Mouse (Mus musculus) telencephalon, adult 2 months (tissue): Measurements from ENCODE around the gene Myo5c.
A peak's percentile ranks its signal among the peaks of the same experiment; 100 is the strongest.

Experiments used
- DNase-seq: peaks from one replicate; pipeline ENCODE4 v3.0.0-alpha.2; 2011; ENCODE audit warnings: low read depth, low spot score

Myo5c gene

DNA sequence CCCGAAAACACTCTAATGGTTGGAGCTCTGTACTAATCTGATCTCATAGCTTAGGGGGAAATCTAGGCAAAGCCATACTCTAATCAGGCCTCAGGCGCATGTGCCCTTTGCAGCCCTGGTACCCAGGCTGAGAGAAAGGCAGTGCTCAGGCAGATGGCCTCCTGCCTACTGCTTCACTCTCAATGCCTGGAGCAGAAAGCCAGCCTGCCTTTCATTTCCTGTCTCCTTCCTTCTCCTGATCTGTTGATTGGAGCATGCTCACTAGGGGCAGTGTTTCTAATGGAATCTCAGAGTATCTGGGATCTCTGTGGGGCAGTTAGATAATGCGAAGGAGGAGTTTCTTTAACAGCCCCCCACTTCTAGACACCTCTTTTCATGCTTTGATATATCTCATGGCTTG, 87.5 kb downstream of the Myo5c start:
- no peak for DNase-seq

DNA sequence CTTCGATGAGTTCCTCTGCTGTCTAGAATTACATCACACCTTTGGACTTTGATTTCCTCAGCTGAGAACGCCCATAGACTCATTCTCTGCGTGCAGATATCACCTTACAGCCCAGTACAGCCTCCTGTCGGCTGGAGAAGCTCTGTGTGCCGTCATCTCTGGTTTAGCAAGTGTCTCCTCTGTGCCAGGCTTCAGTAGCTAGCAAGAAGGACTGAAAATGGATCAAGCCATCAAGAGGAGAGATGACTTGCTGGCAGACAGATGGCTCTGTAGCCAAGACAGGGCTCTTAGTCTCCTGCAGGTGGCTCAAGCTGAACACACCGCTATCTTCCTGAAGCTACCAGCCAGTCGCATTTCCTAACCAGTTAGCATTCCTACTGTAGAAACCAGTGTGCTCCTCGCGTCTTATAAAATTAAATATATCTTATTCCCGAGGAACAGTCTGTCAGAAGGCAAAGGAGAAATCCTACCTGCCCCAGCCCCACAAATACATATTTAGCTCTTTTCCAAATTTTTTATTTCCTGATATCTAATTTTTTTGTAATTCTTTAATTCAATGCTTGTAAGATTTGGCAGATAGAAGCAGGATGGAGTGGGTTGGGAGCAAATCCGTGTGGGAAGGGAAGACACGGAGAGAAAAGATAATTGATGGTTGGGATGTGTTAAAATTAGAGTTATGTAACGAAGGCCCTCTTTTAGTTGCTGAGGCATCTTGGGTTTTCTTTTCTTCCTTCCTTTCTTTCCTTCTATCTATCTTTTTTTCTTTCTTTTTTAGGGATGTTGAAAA, 90.5 kb downstream of the Myo5c start:
- no peak for DNase-seq

DNA sequence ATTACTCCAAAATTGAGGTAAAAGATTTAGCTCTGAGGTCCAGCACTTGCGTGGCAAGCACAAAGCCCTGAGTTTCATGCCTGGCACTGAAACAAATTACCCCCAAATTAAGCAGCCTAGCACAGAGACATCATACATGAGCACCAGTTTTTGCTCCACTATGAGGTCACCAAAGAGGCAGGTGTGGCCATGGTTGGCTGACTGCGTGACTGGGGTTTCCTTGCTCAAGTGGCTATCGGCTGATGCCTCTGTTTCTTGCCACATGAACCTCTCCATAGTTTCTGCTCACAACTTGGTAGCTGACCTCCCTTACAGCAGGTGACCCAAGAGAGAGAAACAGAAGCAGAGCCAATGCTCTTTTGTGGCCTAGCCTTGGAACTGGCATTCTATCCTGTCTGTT, 96.2 kb downstream of the Myo5c start:
- DNase-seq = no peak

DNA sequence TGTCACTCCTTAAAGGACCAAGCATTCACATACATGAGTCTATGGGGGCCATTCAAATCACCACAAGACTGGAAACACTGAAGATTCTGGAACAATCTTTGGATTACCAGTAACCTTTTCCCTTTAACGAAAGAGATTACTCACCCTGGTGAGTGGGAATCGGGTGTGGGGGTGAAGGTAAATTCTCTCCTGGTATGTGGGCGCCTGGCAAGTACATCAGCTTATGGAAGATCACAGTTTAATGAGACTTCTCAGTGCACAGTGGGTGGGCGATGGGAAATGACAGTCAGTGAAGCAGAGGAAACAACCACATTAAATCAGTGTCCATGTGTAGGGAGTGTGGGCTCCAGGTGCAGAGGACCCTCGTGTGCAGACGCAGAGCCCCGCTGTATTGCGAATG, 99.0 kb downstream of the Myo5c start:
- no peak for DNase-seq

DNA sequence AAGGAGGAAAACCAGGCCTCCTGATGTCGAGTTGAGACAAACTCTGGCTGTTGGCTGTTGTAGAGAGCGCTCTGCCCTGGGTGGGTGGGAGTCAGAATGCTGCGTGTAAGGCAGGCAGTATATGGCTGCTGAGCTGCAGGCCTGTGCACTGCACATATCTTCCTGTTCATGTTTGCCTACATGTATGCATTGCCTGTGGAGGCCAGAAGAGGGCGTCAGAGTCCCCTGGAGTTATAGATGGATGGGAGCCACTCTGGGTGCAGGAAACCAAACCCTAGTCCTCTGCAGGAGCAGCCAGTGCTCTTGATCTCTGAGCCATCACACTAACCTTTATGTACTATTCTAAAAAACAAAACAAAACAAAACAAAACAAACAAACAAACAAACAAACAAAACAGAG, 102.6 kb downstream of the Myo5c start:
- DNase-seq = no peak

DNA sequence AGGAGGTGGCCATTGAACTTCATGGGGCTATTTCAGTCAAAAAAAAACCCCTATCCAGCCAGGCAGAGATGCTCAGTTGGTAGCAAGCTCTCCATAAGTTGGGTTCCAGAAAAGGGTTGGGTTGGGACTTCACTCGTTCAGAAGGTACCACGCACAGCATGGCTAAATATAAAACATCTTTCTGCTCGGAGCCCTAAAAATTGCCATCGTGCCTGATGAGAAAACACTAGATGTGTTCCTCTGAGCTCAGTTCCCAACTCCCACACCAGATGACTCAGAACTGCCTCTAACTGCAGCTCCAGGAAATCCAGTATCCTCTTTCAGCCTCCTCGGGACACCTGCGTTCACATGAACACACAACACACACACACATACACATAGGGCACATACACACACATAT, 106.2 kb downstream of the Myo5c start:
- peak; percentile 97 for DNase-seq

DNA sequence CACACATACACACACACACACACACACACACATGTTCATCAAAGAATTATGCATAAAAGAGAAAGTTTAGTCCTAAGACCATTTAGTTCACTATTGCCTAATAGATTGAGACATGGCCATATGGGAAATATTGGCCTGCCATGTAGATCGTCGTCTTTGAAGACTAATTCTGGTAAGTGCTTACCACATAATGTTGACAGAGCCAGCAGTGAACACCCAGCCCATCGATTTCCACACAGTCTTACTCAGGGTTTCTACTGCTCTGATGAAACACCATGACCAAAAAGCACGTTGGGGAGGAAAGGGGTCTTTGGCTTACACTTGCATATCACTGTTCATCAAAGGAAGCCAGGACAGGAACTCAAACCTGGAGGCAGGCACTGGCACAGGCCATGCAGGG, 110.6 kb downstream of the Myo5c start:
- no peak for DNase-seq

DNA sequence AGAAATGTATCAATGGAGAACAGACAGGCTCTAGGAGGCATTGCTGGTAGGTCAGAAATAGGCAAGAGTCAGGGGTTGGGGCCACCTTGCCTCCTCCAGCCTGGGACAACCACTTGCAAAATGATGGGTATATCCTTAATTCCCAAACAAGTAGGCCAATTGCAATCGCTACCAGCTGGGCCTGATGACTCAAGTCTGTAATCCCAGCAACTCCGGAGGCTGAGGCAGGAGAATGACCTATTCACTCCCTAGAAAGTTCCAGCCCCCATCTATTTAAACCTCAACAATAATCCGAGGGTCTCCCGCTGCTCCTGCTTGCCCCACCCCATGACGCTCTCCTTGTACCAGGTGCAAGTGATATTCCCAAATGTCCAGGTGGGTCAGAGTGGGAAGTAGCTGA, 115.6 kb downstream of the Myo5c start, which contains the start of gene Bcl2l10:
Gene Bcl2l10, plus strand, starts transcription at position 301 of the 400 bp plus-strand sequence.
- no peak for DNase-seq

DNA sequence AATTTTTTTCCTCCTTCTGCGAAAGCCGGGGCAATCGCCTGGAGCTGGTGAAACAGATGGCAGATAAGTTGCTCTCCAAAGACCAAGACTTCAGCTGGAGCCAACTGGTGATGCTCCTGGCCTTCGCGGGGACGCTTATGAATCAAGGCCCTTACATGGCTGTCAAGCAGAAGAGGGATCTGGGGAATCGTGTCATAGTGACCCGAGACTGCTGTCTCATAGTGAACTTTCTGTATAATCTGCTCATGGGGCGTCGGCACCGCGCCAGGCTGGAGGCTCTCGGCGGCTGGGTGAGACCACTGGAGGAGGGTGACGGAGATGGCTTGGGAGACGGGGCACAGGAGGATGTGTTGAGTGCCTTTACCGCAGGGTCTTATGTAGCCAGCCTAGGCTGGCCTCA, 116.2 kb downstream of the Myo5c start:
- DNase-seq = no peak

DNA sequence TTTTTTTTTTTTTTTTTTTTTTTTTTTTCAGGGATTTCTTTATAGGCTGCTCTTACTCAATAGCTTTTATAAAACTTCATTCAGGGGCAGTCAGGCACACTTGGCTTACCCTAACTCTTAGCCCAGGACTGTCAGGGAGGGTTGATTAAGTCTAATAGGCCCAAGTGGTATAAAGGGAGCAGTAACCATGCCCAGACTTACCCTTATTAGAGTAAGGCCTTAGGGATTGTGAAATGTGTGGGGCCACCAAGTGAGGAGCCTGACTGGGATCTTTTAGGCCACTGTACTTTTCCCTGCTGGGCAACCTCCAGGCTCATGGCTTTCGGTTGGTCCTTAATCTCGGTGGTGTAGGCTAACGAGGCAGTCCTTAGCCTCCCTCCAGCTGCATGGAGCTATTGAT, 116.8 kb downstream of the Myo5c start:
- DNase-seq = no peak

DNA sequence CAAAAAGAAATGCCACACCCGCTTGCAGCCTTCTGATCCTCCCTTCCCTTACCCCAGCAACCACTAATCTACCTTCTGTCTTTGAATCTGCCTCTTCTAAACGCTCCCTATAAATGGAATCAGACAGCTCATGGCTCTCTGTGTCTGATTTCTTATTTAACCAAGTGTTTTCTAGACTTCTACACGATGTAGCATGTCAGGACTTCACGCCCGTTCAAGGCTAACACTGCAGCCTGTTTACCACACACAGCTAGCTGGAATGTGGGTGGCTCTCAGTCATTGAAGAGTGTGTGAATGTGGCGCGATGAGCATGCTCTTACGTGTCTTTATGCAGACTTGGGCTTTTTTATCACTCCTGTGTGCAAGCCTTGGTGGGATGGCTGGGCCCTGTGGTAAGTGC, 121.3 kb downstream of the Myo5c start:
- DNase-seq = peak; percentile 39
